Mouse (Mus musculus): ENCODE results near the gene Btbd35f28. TPM values are rescaled to one million over a fixed set of nuclear protein-coding genes. Genes with fewer than 3 reads are reported as not detected.
"Not testable (repeated sequence)": the region's sequence is repeated elsewhere in the genome, so short reads cannot be mapped to it uniquely, and the experiment has no call there.

The Btbd35f28 gene
- total RNA-seq (2021), result not detected

- DNase-seq (ENCODE audit: low spot score in 2 of 2); intact Hi-C loops (cut with DNase I): not testable (repeated sequence)
Measured at GRCm38 (mm10) chrX:4196276-4196675, at the start of gene Btbd35f28. Gene Btbd35f28, plus strand, starts transcription at chrX:4196576.

Other genes starting within 250 kb of the Btbd35f28 start
- gene Btbd35f16, start 239.6 kb upstream of the Btbd35f28 start, total RNA-seq (2021), result not detected
- gene Btbd35f3, start 158.9 kb upstream of the Btbd35f28 start, total RNA-seq (2021), result not detected
- gene Btbd35f20, start 94.7 kb downstream of the Btbd35f28 start, total RNA-seq (2021), result not detected
- not detected for gene Btbd35f17, start 174.1 kb downstream of the Btbd35f28 start, total RNA-seq (2021)

All from left cerebral cortex, postnatal 36 days (tissue).